Mouse (Mus musculus) forebrain, embryonic 15.5 days (tissue): ENCODE results near the gene Nol4l. TPM values are rescaled to one million over a fixed set of nuclear protein-coding genes. Genes with fewer than 3 reads are reported as not detected.

Experiments used
- ATAC-seq: fragments of 200-750 bp; cut with Nextera tagmentation; replicated peaks from 2 replicates; pipeline ENCODE4 v1.8.0; 2017; ENCODE audit warnings: mild to moderate bottlenecking, moderate TSS enrichment, moderate library complexity
- H3K27ac ChIP-seq: fragments of 300-500 bp; sonication (generic); replicated peaks from 2 replicates; pipeline ENCODE4 v1.5.1; 2015; ENCODE audit warnings: mild to moderate bottlenecking, inconsistent platforms
- H3K27me3 ChIP-seq: fragments of 300-500 bp; sonication (generic); 2 replicates; pipeline ENCODE4 v1.6.1; 2015; ENCODE audit warnings: inconsistent platforms
- H3K36me3 ChIP-seq: fragments of 300-500 bp; sonication (generic); 2 replicates; pipeline ENCODE4 v1.6.1; 2015; ENCODE audit warnings: mild to moderate bottlenecking, inconsistent platforms
- H3K4me1 ChIP-seq: fragments of 300-500 bp; sonication (generic); 2 replicates; pipeline ENCODE4 v1.6.1; 2015; ENCODE audit warnings: inconsistent platforms
- H3K4me2 ChIP-seq: fragments of 300-500 bp; sonication (generic); replicated peaks from 2 replicates; pipeline ENCODE4 v1.6.1; 2015; ENCODE audit warnings: mild to moderate bottlenecking, inconsistent platforms
- H3K4me3 ChIP-seq: fragments of 300-500 bp; sonication (generic); 2 replicates; pipeline ENCODE4 v1.5.1; 2015; ENCODE audit warnings: mild to moderate bottlenecking, inconsistent platforms
- H3K9ac ChIP-seq: fragments of 300-500 bp; sonication (generic); replicated peaks from 2 replicates; pipeline ENCODE4 v1.6.1; 2015; ENCODE audit warnings: mild to moderate bottlenecking, inconsistent platforms
- H3K9me3 ChIP-seq: fragments of 300-500 bp; sonication (generic); 2 replicates; pipeline ENCODE4 v1.6.1; 2016; ENCODE audit warnings: inconsistent platforms
- WGBS: fragments of 180-500 bp; shearing (Covaris S2); methylation state at CpG from one replicate; pipeline ENCODE4 v1.1.7; 2015; ENCODE audit warnings: mixed read lengths; 5-methylcytosine and 5-hydroxymethylcytosine counted together
- polyA plus RNA-seq: library from polyadenylated mRNA; unstranded; fragments of >200 nt; fragmentation: Nextera tagmentation; extraction: Ambion mirVana; gene quantifications from 2 replicates; pipeline ENCODE4 v1.2.1, GENCODE M21; 2015

The Nol4l gene
- polyA plus RNA-seq, 1 experiment from 2014 or later, result 44.8 TPM

- peak overlapping the region; percentile 57 for H3K4me3 ChIP-seq
- no peaks in the 10 kb centered on the region for H3K9me3 ChIP-seq
- peak overlapping the region; percentile 90 for H3K4me2 ChIP-seq
- no peaks in the 10 kb centered on the region for H3K27me3 ChIP-seq
- H3K4me1 ChIP-seq, result peaks cover 39% of the 10 kb centered on the region
- H3K27ac ChIP-seq, result peak overlapping the region; percentile 97
- WGBS, result under 1% methylated on average over 58 of the region's 59 CpGs
- H3K9ac ChIP-seq, result peak overlapping the region; percentile 82
- ATAC-seq, result peak; percentile 59
- H3K36me3 ChIP-seq, result no peaks in the 10 kb centered on the region
Observed at GRCm38 (mm10) chr2:153445137-153446016, 84.4 kb downstream of the Nol4l start.

DNA sequence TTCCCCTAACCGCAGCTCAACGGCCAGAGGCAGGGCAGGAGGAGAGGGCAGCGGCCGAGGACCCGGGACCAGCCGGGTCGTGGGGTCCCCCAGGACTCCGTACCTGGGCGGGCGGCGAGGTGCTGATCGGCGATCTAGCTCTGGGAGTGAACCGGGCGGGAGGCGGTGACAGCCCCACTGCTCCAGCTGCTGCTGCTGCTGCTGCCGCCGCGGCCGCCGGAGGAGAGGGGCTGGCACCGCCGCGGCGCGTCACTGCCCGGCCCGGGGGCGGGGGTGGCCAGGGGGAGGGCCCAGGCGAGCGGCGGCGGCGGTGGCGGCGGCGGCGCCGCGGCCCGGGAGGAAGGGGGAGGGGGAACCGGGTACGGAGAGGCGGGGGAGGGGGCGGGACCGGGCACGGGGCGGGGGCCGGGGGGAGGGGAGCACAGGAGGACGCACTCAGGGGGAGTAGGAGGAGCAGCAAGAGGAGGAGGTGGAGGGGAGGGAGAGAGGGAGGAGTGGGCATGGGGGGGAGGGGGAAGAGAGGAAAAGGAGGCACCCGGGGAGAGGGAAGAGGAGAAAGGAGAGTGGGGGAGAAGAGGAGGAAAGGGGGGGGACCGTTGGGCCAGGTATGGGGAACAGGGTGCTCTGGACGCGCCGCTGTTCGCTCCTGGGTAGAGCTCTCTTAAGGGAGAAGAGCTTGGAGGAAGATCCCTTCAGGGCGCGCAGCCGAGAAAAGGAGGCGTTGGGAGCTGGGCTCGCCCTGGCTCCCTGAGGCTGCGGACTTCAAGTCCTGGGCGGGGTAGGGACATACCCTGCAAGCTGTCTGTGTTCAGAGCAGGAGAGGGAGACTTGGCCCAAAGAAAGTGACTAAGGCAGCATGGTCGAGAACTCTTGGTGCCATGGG lies 85.3 kb downstream of the Nol4l start:
- WGBS, result under 1% methylated on average over 27 of the region's 64 CpGs
- H3K9ac ChIP-seq, result peak overlapping the region; percentile 82
- H3K4me2 ChIP-seq, result peak overlapping the region; percentile 90
- H3K27ac ChIP-seq, result peak overlapping the region; percentile 97
- peak overlapping the region; percentile 57 for H3K4me3 ChIP-seq
- no peaks in the 10 kb centered on the region for H3K9me3 ChIP-seq
- H3K4me1 ChIP-seq, result peaks cover 44% of the 10 kb centered on the region
- no peaks in the 10 kb centered on the region for H3K36me3 ChIP-seq
- H3K27me3 ChIP-seq, result no peaks in the 10 kb centered on the region
- peak; percentile 66 for ATAC-seq

DNA sequence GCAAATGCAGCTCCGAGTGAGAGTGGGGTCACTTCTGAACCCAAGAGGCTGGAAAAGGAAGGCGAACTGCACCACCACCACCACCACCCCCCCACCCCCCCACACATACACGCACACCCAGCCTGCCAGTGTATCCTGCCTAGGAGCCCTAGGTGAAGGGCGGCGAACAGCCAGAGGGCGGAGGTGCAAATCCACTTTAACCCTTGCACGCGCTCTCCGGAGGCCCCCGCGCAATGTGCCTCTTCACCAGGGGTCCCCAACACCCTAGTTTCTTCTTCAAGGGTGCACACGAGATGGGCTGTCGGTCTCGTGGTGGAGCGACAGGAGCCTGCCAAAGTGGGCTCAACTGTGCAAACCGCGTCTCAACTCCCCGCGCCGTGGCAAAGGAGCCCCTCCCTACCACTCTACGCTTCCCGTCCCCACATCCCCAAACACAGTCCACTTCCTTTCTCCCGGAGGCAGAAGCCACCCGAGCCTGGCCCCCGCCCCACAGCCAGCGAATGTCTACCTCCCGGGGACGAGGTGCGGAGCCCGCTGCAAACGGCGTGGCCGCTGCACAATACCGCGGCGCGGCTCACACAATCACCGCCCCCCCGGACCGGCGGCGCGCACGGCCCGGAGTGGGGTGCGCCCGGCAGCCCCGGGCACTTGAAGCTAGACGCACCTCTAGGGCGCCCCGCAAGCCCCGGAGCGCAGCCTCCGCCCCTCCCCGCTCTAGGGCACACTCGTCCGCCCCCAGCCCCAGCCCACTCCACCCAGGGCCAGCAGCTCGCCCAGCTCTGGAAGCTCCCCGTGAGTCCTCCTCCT lies 86.1 kb downstream of the Nol4l start:
- Histone ChIP-seq H3K9me3 (no peaks in the 10 kb centered on the region), H3K4me1 (peaks cover 51% of the 10 kb centered on the region), H3K27me3 (no peaks in the 10 kb centered on the region), H3K36me3 (no peaks in the 10 kb centered on the region), H3K9ac (peak overlapping the region; percentile 80), H3K4me3 (peak overlapping the region; percentile 57), H3K27ac (peak overlapping the region; percentile 97), H3K4me2 (peak overlapping the region; percentile 90)
- WGBS, result under 1% methylated on average over 58 of the region's 59 CpGs
- peak; percentile 51 for ATAC-seq

GRCm38 (mm10) chr2:153442720-153443119 lies 87.1 kb downstream of the Nol4l start:
- Histone ChIP-seq H3K27ac (peak overlapping the region; percentile 97), H3K4me2 (peak overlapping the region; percentile 90), H3K9ac (peak overlapping the region; percentile 80), H3K4me3 (peak overlapping the region; percentile 57), H3K4me1 (peaks cover 59% of the 10 kb centered on the region), H3K36me3 (no peaks in the 10 kb centered on the region), H3K9me3 (no peaks in the 10 kb centered on the region), H3K27me3 (no peaks in the 10 kb centered on the region)
- no peak for ATAC-seq
- WGBS, result 6% methylated on average over 5 of the region's 5 CpGs

GRCm38 (mm10) chr2:153441228-153441627 lies 88.5 kb downstream of the Nol4l start:
- peak overlapping the region; percentile 90 for H3K4me2 ChIP-seq
- no peak for ATAC-seq
- no peak overlapping the region for H3K4me3 ChIP-seq
- no peaks in the 10 kb centered on the region for H3K9me3 ChIP-seq
- WGBS, result 49% methylated on average over 3 of the region's 3 CpGs
- no peak overlapping the region for H3K9ac ChIP-seq
- no peaks in the 10 kb centered on the region for H3K27me3 ChIP-seq
- H3K4me1 ChIP-seq, result peaks cover 69% of the 10 kb centered on the region
- H3K36me3 ChIP-seq, result peaks cover under 1% of the 10 kb centered on the region
- 0 out of 2 replicates have a peak overlapping the region, but pooled peaks have one; percentile 27 for H3K27ac ChIP-seq

- no peaks in the 10 kb centered on the region for H3K9me3 ChIP-seq
- WGBS, result 65% methylated on average over 2 of the region's 2 CpGs
- ATAC-seq, result no peak
- 0 out of 2 replicates have a peak overlapping the region, but pooled peaks have one; percentile 27 for H3K27ac ChIP-seq
- peaks cover 6% of the 10 kb centered on the region for H3K36me3 ChIP-seq
- no peak overlapping the region for H3K9ac ChIP-seq
- H3K4me1 ChIP-seq, result peaks cover 69% of the 10 kb centered on the region
- no peaks in the 10 kb centered on the region for H3K27me3 ChIP-seq
- no peak overlapping the region for H3K4me3 ChIP-seq
- peak overlapping the region; percentile 90; the same call in 1 of the 2 replicates for H3K4me2 ChIP-seq
Observed at GRCm38 (mm10) chr2:153440755-153441154, 89.0 kb downstream of the Nol4l start.

DNA sequence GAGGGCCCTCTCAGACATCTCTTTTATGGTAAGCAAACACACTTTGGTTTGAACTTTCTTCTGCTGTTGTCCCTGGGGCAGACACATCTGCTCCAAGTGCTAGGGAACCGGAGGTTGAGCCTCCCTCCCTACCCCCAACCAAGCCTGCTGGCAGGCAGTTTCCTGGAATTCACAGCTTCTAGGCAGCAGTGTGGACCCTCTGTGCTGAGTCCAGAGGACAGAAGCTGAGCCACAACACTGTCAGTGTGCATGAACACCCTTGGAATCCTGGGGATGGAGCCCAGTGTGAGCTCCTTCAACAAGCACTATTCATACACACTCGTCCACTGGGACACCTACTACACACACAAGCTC lies 92.5 kb downstream of the Nol4l start:
- 44% methylated on average over 2 of the region's 2 CpGs for WGBS
- peaks cover 81% of the 10 kb centered on the region for H3K4me1 ChIP-seq
- no peak overlapping the region for H3K4me2 ChIP-seq
- H3K9me3 ChIP-seq, result no peaks in the 10 kb centered on the region
- H3K4me3 ChIP-seq, result no peak overlapping the region
- no peaks in the 10 kb centered on the region for H3K27me3 ChIP-seq
- H3K36me3 ChIP-seq, result peaks cover 25% of the 10 kb centered on the region
- H3K9ac ChIP-seq, result no peak overlapping the region
- peak overlapping the region; percentile 16; the same call in 1 of the 2 replicates for H3K27ac ChIP-seq
- ATAC-seq, result no peak

GRCm38 (mm10) chr2:153436641-153437305 lies 93.0 kb downstream of the Nol4l start:
- WGBS, result 43% methylated on average over 6 of the region's 6 CpGs
- H3K9ac ChIP-seq, result no peak overlapping the region
- ATAC-seq, result no peak

DNA sequence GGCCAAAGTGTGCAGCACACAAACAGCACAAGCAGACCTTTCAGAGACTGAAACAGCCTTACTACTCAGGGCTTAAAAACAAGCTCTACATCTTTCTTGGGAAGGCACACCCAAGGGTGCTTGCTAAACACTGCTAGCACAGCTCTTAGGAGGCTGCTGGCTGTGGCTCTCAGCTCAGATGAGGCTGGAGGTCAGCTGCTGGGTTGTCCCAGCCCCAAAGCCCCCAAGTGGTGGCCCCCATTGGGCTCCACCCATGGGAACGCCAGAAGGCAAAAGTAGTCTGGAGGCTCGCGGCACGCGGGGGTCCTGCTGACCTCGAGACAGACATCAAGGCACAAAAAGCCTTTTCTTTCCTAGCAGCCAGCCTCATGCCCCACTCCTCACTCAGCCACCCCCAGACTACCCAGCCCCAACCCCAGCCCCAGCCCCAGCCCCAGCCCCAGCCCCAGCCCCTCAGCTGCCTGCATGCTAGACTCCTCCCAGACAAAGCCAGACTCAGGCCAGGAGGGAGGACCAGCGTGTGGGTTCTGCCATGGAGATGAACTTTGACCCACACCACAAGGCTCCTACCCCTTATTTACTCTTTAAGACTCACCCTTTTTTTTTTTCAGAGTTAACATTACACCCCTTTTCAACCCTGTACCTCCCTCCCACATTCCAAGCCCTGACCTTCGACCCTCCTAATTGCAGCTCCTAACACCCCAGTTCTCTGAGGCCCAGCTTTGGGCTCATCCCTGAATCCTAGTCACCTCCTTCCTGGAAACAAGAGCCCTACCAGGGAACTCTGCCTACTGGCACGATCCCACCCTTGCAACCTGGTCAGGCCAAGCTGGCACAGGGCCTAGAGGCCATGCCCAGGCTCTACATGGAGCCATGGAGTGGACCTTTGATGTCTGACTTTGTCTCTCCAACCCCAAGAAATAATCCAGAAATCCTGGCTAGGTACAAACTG lies 94.6 kb downstream of the Nol4l start:
- H3K4me1 ChIP-seq, result peaks cover 59% of the 10 kb centered on the region
- WGBS, result 16% methylated on average over 9 of the region's 9 CpGs
- no peak overlapping the region for H3K9ac ChIP-seq

More at GRCm38 (mm10) chr2:153436641-153437305, 93.0 kb downstream of the Nol4l start:
- H3K27ac ChIP-seq, result peak overlapping the region; percentile 16; the same call in 1 of the 2 replicates
- peaks cover 75% of the 10 kb centered on the region for H3K4me1 ChIP-seq
- no peaks in the 10 kb centered on the region for H3K27me3 ChIP-seq
- H3K36me3 ChIP-seq, result peaks cover 29% of the 10 kb centered on the region
- H3K9me3 ChIP-seq, result no peaks in the 10 kb centered on the region
- no peak overlapping the region for H3K4me2 ChIP-seq
- no peak overlapping the region for H3K4me3 ChIP-seq

GRCm38 (mm10) chr2:153433859-153434258 lies 95.9 kb downstream of the Nol4l start:
- H3K27me3 ChIP-seq, result no peaks in the 10 kb centered on the region
- H3K9ac ChIP-seq, result no peak overlapping the region
- peaks cover 52% of the 10 kb centered on the region for H3K4me1 ChIP-seq
- H3K4me3 ChIP-seq, result no peak overlapping the region
- ATAC-seq, result no peak
- peaks cover 51% of the 10 kb centered on the region for H3K36me3 ChIP-seq
- H3K4me2 ChIP-seq, result no peak overlapping the region
- no peaks in the 10 kb centered on the region for H3K9me3 ChIP-seq
- no peak overlapping the region for H3K27ac ChIP-seq
- WGBS, result 44% methylated on average over 3 of the region's 3 CpGs

More for the DNA sequence above, 94.6 kb downstream of the Nol4l start:
- ATAC-seq, result no peak
- Histone ChIP-seq H3K27ac (no peak overlapping the region), H3K9me3 (no peaks in the 10 kb centered on the region), H3K4me3 (no peak overlapping the region), H3K27me3 (no peaks in the 10 kb centered on the region), H3K36me3 (peaks cover 44% of the 10 kb centered on the region), H3K4me2 (no peak overlapping the region)
